Mouse (Mus musculus): Measurements from ENCODE around the gene A730049H05Rik. TPM values are rescaled to one million over a fixed set of nuclear protein-coding genes. Genes with fewer than 3 reads are reported as not detected.

Gene A730049H05Rik
- total and polyA plus RNA-seq, 2 experiments = not detected

DNA sequence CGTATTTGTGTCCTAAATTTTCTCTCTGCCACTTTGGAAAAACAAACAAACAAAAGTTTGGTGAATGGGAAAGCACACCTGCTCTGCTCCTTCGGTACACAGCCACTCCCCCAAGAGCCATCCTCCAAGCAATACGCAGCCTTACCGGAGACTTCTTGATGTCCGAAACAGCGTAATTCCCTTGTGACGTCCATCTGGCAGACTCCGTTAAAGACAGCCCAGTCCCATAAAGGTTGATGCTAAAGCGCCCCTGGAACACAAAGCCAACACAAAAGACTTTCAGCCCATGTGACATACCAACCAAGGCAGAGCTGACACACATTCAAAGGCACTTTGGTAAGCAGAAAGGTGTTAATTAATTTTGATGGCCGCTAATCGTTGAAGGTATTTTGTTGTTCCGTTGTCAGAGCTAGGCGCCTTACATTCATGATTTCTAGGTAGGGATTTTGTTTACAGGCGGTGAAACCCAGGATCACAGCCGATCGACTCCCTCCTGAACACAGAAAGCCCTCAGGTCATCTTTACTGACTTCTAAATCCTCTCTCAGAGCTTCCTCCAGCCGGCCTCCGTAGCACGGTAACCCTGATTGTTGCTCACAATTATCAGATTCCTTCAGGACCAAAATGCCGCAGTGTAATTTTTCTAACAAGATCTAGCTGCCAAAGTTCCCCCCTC, 29.4 kb upstream of the A730049H05Rik start:
- Histone ChIP-seq H3K27ac (replicated peaks; ENCODE audit: insufficient read depth, low read depth, low read length) (no peak overlapping the region), H3K9ac (ENCODE audit: low read depth, low read length) (no peak overlapping the region), H3K4me1 (ENCODE audit: control insufficient read depth, insufficient read depth, low read length) (no peaks in the 10 kb centered on the region), H3K27me3 (ENCODE audit: control insufficient read depth, insufficient read depth, low read length) (no peaks in the 10 kb centered on the region; the same call in 1 of the 2 replicates), H3K79me2 (ENCODE audit: control insufficient read depth, insufficient read depth, low read length) (no peaks in the 10 kb centered on the region), H3K4me3 (ENCODE audit: insufficient read depth, low read depth, low read length) (no peak overlapping the region), H3K36me3 (ENCODE audit: control insufficient read depth, insufficient read depth, low read length) (no peaks in the 10 kb centered on the region)
- 20% methylated on average over 20 of the region's 20 CpGs for WGBS
- no peak for TF ChIP-seq POLR2A (IDR thresholded peaks at IDR 0.05; ENCODE audit: extremely low read depth, insufficient read depth, low read length)
- TF ChIP-seq CTCF (IDR thresholded peaks at IDR 0.05; ENCODE audit: low read depth, low read length) = no peak
- no peak for DNase-seq (ENCODE audit: extremely low read depth, low read depth, low spot score)

DNA sequence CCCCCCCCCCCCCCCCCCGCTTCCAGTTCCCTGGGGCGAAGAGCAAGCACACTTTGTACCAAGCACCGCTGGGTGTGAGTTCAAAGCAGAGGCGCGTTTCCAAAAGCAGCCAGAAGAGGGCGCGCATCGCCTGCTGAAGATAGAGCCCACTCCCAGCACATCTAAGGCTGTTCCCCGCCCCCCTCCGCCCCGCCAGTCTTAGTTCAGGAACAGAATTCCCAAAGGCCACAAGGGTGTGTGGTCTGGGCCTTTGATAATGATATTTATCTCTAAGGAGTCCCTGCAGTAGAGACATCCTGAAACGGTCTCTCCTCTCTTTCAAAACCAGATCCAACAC, 28.9 kb upstream of the A730049H05Rik start:
- H3K4me3 ChIP-seq (ENCODE audit: insufficient read depth, low read depth, low read length) = no peak overlapping the region
- no peaks in the 10 kb centered on the region for H3K36me3 ChIP-seq (ENCODE audit: control insufficient read depth, insufficient read depth, low read length)
- peak; percentile 90 for TF ChIP-seq CTCF (IDR thresholded peaks at IDR 0.05; ENCODE audit: low read depth, low read length)
- no peak for TF ChIP-seq POLR2A (IDR thresholded peaks at IDR 0.05; ENCODE audit: extremely low read depth, insufficient read depth, low read length)
- no peaks in the 10 kb centered on the region for H3K79me2 ChIP-seq (ENCODE audit: control insufficient read depth, insufficient read depth, low read length)
- DNase-seq (ENCODE audit: extremely low read depth, low read depth, low spot score) = peak; percentile 46
- H3K27ac ChIP-seq (replicated peaks; ENCODE audit: insufficient read depth, low read depth, low read length) = no peak overlapping the region
- no peaks in the 10 kb centered on the region; the same call in 1 of the 2 replicates for H3K27me3 ChIP-seq (ENCODE audit: control insufficient read depth, insufficient read depth, low read length)
- WGBS = 4% methylated on average over 12 of the region's 12 CpGs
- H3K9ac ChIP-seq (ENCODE audit: low read depth, low read length) = no peak overlapping the region
- H3K4me1 ChIP-seq (ENCODE audit: control insufficient read depth, insufficient read depth, low read length) = no peaks in the 10 kb centered on the region

DNA sequence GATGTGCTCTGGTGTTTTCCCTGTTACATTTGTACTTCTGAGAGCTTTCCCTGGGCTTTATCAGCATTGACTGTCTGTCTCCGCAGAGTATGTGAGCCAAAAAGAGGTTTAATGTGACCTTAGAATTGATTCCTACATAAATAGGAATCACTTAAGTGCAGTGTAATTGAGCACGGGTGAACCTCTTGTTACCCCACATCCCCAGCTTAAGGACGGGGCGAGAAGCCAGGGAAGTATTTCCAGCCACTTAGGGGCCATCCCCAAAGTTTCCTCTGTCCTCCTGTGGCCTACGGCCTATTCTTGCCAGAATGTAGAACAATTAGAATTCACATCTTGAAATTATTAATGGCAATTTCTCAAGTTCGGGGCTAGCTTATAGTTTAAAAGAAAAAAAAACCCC, 22.5 kb upstream of the A730049H05Rik start:
- 84% methylated on average over 6 of the region's 6 CpGs for WGBS
- no peaks in the 10 kb centered on the region for H3K4me1 ChIP-seq (ENCODE audit: control insufficient read depth, insufficient read depth, low read length)
- no peak for TF ChIP-seq POLR2A (IDR thresholded peaks at IDR 0.05; ENCODE audit: extremely low read depth, insufficient read depth, low read length)
- no peak for TF ChIP-seq CTCF (IDR thresholded peaks at IDR 0.05; ENCODE audit: low read depth, low read length)

DNA sequence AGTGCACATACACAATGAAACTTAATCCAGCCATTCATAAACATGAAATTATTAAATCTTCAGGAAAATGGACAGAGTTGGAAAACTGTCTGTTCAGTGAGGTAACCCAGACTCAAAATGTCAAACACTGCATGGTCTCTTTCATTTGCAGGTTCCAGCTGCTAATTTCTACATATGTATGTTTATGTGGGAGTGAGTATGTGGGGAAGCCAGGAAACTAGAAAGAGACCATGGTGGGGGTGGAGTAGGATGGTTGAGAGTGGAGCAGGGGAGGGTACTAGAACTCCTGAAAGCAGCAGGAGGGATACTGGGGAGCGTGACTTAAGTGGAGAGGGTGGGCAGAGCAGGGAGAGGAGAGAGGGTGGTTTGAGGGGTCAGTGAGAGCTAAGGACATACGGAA, 14.8 kb upstream of the A730049H05Rik start:
- 78% methylated on average over 2 of the region's 2 CpGs for WGBS
- DNase-seq (ENCODE audit: extremely low read depth, low read depth, low spot score) = no peak
- TF ChIP-seq CTCF (IDR thresholded peaks at IDR 0.05; ENCODE audit: low read depth, low read length) (no peak), POLR2A (IDR thresholded peaks at IDR 0.05; ENCODE audit: extremely low read depth, insufficient read depth, low read length) (no peak)

More for the DNA sequence above, 22.5 kb upstream of the A730049H05Rik start:
- no peaks in the 10 kb centered on the region for H3K79me2 ChIP-seq (ENCODE audit: control insufficient read depth, insufficient read depth, low read length)
- peaks cover 4% of the 10 kb centered on the region; the same call in 1 of the 2 replicates for H3K27me3 ChIP-seq (ENCODE audit: control insufficient read depth, insufficient read depth, low read length)
- H3K36me3 ChIP-seq (ENCODE audit: control insufficient read depth, insufficient read depth, low read length) = no peaks in the 10 kb centered on the region
- H3K4me3 ChIP-seq (ENCODE audit: insufficient read depth, low read depth, low read length) = no peak overlapping the region
- no peak overlapping the region for H3K9ac ChIP-seq (ENCODE audit: low read depth, low read length)
- no peak for DNase-seq (ENCODE audit: extremely low read depth, low read depth, low spot score)
- no peak overlapping the region for H3K27ac ChIP-seq (replicated peaks; ENCODE audit: insufficient read depth, low read depth, low read length)

DNA sequence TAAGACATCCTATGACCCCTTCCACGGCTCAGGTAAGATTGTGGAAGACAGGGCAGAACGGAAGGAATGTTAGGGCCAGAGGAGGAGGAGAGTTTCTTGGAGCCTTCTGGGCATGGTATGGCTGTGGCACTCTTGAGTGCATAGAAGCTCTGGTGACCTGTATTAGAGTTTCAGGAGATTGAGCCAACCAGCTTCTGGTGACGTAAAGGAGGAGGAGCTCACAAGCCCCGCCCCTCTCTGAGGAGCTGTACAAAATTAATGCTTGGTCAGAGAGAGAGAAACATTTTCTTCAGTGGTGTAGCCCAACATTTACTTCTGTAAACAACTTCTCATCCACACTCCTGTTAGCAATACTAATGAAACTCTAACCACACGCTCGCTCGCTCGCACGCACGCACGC, 13.9 kb upstream of the A730049H05Rik start:
- Histone ChIP-seq H3K79me2 (ENCODE audit: control insufficient read depth, insufficient read depth, low read length) (no peaks in the 10 kb centered on the region), H3K27ac (replicated peaks; ENCODE audit: insufficient read depth, low read depth, low read length) (no peak overlapping the region), H3K9ac (ENCODE audit: low read depth, low read length) (no peak overlapping the region), H3K4me1 (ENCODE audit: control insufficient read depth, insufficient read depth, low read length) (no peaks in the 10 kb centered on the region), H3K27me3 (ENCODE audit: control insufficient read depth, insufficient read depth, low read length) (peaks cover 4% of the 10 kb centered on the region; the same call in 1 of the 2 replicates), H3K36me3 (ENCODE audit: control insufficient read depth, insufficient read depth, low read length) (no peaks in the 10 kb centered on the region), H3K4me3 (ENCODE audit: insufficient read depth, low read depth, low read length) (no peak overlapping the region)
- no peak for TF ChIP-seq CTCF (IDR thresholded peaks at IDR 0.05; ENCODE audit: low read depth, low read length)
- no peak for TF ChIP-seq POLR2A (IDR thresholded peaks at IDR 0.05; ENCODE audit: extremely low read depth, insufficient read depth, low read length)
- WGBS = 92% methylated on average over 11 of the region's 11 CpGs
- no peak for DNase-seq (ENCODE audit: extremely low read depth, low read depth, low spot score)

More for the DNA sequence above, 14.8 kb upstream of the A730049H05Rik start:
- H3K79me2 ChIP-seq (ENCODE audit: control insufficient read depth, insufficient read depth, low read length) = no peaks in the 10 kb centered on the region
- H3K36me3 ChIP-seq (ENCODE audit: control insufficient read depth, insufficient read depth, low read length) = no peaks in the 10 kb centered on the region
- H3K4me3 ChIP-seq (ENCODE audit: insufficient read depth, low read depth, low read length) = no peak overlapping the region
- no peak overlapping the region for H3K9ac ChIP-seq (ENCODE audit: low read depth, low read length)
- H3K4me1 ChIP-seq (ENCODE audit: control insufficient read depth, insufficient read depth, low read length) = no peaks in the 10 kb centered on the region
- no peak overlapping the region for H3K27ac ChIP-seq (replicated peaks; ENCODE audit: insufficient read depth, low read depth, low read length)
- H3K27me3 ChIP-seq (ENCODE audit: control insufficient read depth, insufficient read depth, low read length) = peaks cover 4% of the 10 kb centered on the region; the same call in 1 of the 2 replicates

DNA sequence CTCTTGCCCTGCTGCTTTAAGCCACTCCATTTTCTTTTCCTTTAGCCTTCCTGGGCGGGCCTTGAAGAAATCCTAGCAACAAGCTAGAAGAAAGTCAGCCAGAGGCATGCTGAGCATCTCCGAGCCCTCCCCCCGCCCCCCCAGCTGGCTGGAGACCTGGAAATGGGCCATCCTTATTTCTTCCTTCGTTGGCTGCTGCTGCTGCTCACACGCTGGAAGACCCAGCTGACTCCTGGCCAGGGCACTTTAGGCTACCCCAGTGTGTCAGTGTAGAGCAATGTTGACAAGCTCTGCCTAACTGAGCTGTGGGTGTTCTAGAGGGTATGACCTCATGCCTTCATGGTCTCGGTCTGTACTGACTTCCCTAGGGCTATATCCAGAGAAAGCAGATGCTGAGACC, 13.1 kb upstream of the A730049H05Rik start:
- Histone ChIP-seq H3K27ac (replicated peaks; ENCODE audit: insufficient read depth, low read depth, low read length) (no peak overlapping the region), H3K4me3 (ENCODE audit: insufficient read depth, low read depth, low read length) (no peak overlapping the region), H3K27me3 (ENCODE audit: control insufficient read depth, insufficient read depth, low read length) (no peaks in the 10 kb centered on the region), H3K9ac (ENCODE audit: low read depth, low read length) (no peak overlapping the region), H3K4me1 (ENCODE audit: control insufficient read depth, insufficient read depth, low read length) (no peaks in the 10 kb centered on the region), H3K36me3 (ENCODE audit: control insufficient read depth, insufficient read depth, low read length) (no peaks in the 10 kb centered on the region), H3K79me2 (ENCODE audit: control insufficient read depth, insufficient read depth, low read length) (no peaks in the 10 kb centered on the region)
- DNase-seq (ENCODE audit: extremely low read depth, low read depth, low spot score) = peak; percentile 24
- 77% methylated on average over 6 of the region's 6 CpGs for WGBS
- TF ChIP-seq CTCF (IDR thresholded peaks at IDR 0.05; ENCODE audit: low read depth, low read length) (no peak), POLR2A (IDR thresholded peaks at IDR 0.05; ENCODE audit: extremely low read depth, insufficient read depth, low read length) (no peak)
